Mouse (Mus musculus): ENCODE measurements around the gene Ctsd. TPM values are rescaled to one million over a fixed set of nuclear protein-coding genes. Genes with fewer than 3 reads are reported as not detected.

The Ctsd gene
- polyA plus RNA-seq, 1 experiment from 2014 or later, result 316 TPM

DNA sequence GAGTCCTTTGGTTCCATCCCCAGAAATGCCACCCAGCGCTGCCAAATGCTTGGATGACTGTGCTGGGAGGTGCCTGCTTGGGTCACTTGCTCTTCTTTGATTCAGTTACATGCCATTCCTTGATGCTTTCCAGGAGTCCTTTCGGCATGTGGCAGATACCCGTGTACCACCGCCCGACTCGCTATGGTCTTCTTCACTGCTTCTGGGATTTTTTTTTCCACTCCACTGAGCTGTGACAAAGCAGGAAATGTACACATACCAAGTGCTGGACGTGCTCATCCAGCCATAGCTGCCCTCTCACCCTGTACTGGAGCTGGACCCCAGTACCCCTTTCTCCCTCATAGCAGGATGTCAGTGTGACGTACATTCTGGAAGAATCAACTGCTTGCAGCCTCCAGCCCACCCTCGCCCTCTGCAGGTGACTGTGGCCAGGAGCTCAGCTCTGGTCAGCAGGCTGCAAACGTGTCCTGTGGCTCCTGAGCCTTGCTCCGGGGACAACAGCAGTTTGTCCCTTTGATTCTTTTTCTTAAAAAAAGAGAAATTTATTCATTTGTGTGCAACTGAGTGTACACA lies 37.9 kb upstream of the Ctsd start:
- ATAC-seq (replicated peaks; ENCODE audit: low FRiP score) (no peak), DNase-seq (ENCODE audit: low spot score) (no peak)
- Histone ChIP-seq H3K4me2 (no peak overlapping the region), H3K27ac (ENCODE audit: low read depth, low read length) (no peak overlapping the region), H3K36me3 (ENCODE audit: control insufficient read depth, insufficient read depth, low read length) (no peaks in the 10 kb centered on the region), H3K4me3 (ENCODE audit: low read depth, low read length) (no peak overlapping the region), H3K9me3 (ENCODE audit: control insufficient read depth, low read length) (no peaks in the 10 kb centered on the region), H3K4me1 (replicated peaks; ENCODE audit: control insufficient read depth, insufficient read depth, low read length) (0 out of 2 replicates have a peak, but pooled peaks cover 4% of the 10 kb centered on the region), H3K9ac (ENCODE audit: low read depth, low read length) (no peak overlapping the region), H3K27me3 (replicated peaks; ENCODE audit: control insufficient read depth, insufficient read depth, low read length) (no peaks in the 10 kb centered on the region)
- 72% methylated on average over 11 of the region's 11 CpGs for WGBS

GRCm38 (mm10) chr7:142421826-142422225 lies 34.0 kb upstream of the Ctsd start:
- Histone ChIP-seq H3K9me3 (ENCODE audit: control insufficient read depth, low read length) (no peaks in the 10 kb centered on the region), H3K27ac (ENCODE audit: low read depth, low read length) (no peak overlapping the region), H3K36me3 (ENCODE audit: control insufficient read depth, insufficient read depth, low read length) (no peaks in the 10 kb centered on the region), H3K4me3 (ENCODE audit: low read depth, low read length) (no peak overlapping the region), H3K4me1 (replicated peaks; ENCODE audit: control insufficient read depth, insufficient read depth, low read length) (0 out of 2 replicates have a peak, but pooled peaks cover 7% of the 10 kb centered on the region), H3K4me2 (no peak overlapping the region), H3K27me3 (replicated peaks; ENCODE audit: control insufficient read depth, insufficient read depth, low read length) (no peaks in the 10 kb centered on the region), H3K9ac (ENCODE audit: low read depth, low read length) (no peak overlapping the region)
- no peak for DNase-seq (ENCODE audit: low spot score)
- no peak for ATAC-seq (replicated peaks; ENCODE audit: low FRiP score)
- 64% methylated on average over 2 of the region's 2 CpGs for WGBS

DNA sequence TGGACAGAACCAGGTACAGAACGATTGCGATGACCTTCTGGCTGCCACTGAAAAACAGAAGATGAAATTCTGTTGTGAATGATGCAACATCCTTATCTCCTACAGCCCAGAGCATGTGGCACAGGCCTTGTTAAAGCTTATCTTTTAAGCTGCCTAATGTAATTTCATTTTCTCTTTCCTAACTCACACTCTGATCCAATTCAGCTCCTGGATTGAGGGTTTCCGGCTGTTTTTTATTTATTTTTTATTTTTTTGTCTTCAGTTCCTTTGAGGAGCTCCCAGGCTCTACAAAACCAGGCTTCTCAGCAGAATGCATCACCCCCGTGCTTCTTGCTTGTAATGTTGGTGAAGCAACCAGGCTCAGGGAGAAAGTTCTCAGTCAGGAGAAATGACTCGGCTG lies 32.0 kb upstream of the Ctsd start:
- H3K4me2 ChIP-seq, result peak overlapping the region; percentile 33
- no peaks in the 10 kb centered on the region for H3K27me3 ChIP-seq (replicated peaks; ENCODE audit: control insufficient read depth, insufficient read depth, low read length)
- H3K9me3 ChIP-seq (ENCODE audit: control insufficient read depth, low read length), result no peaks in the 10 kb centered on the region
- 55% methylated on average over 5 of the region's 5 CpGs for WGBS
- 0 out of 2 replicates have a peak, but pooled peaks cover 7% of the 10 kb centered on the region for H3K4me1 ChIP-seq (replicated peaks; ENCODE audit: control insufficient read depth, insufficient read depth, low read length)
- H3K9ac ChIP-seq (ENCODE audit: low read depth, low read length), result peak overlapping the region; percentile 27; the same call in 1 of the 2 replicates
- ATAC-seq (replicated peaks; ENCODE audit: low FRiP score) (peak; percentile 84), DNase-seq (ENCODE audit: low spot score) (no peak)
- H3K4me3 ChIP-seq (ENCODE audit: low read depth, low read length), result no peak overlapping the region
- H3K36me3 ChIP-seq (ENCODE audit: control insufficient read depth, insufficient read depth, low read length), result no peaks in the 10 kb centered on the region
- peak overlapping the region; percentile 80 for H3K27ac ChIP-seq (ENCODE audit: low read depth, low read length)

- H3K9me3 ChIP-seq (ENCODE audit: control insufficient read depth, low read length), result no peaks in the 10 kb centered on the region
- H3K4me1 ChIP-seq (replicated peaks; ENCODE audit: control insufficient read depth, insufficient read depth, low read length), result 0 out of 2 replicates have a peak, but pooled peaks cover 7% of the 10 kb centered on the region
- H3K27ac ChIP-seq (ENCODE audit: low read depth, low read length), result no peak overlapping the region
- no peaks in the 10 kb centered on the region for H3K27me3 ChIP-seq (replicated peaks; ENCODE audit: control insufficient read depth, insufficient read depth, low read length)
- H3K4me2 ChIP-seq, result no peak overlapping the region
- H3K4me3 ChIP-seq (ENCODE audit: low read depth, low read length), result no peak overlapping the region
- H3K36me3 ChIP-seq (ENCODE audit: control insufficient read depth, insufficient read depth, low read length), result no peaks in the 10 kb centered on the region
- no peak for DNase-seq (ENCODE audit: low spot score)
- ATAC-seq (replicated peaks; ENCODE audit: low FRiP score), result no peak
- 91% methylated on average over 8 of the region's 8 CpGs for WGBS
- no peak overlapping the region for H3K9ac ChIP-seq (ENCODE audit: low read depth, low read length)
Measured at GRCm38 (mm10) chr7:142418679-142419078, 30.8 kb upstream of the Ctsd start.

DNA sequence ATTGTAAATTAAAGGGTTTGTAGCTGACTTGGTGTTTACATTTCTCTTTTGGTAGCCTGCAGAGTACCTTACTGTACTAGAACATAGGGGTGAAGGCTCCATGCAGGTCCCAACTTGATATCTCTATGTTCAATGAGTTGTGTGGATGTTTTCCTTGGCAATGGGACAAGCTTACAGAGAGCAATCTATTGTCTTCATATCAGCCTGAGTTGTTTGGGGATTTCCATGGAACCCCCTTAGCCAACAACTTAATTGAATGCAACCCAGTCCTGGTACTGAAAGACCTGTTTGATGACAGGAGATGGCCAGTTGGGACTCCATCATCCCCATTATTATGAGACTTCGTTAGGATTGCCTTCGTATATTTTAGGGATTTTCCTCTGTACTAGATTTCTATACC lies 30.2 kb upstream of the Ctsd start:
- ATAC-seq (replicated peaks; ENCODE audit: low FRiP score) (no peak), DNase-seq (ENCODE audit: low spot score) (no peak)
- peaks cover 7% of the 10 kb centered on the region; the same call in 1 of the 2 replicates for H3K4me1 ChIP-seq (replicated peaks; ENCODE audit: control insufficient read depth, insufficient read depth, low read length)
- H3K27ac ChIP-seq (ENCODE audit: low read depth, low read length), result no peak overlapping the region
- H3K4me2 ChIP-seq, result no peak overlapping the region
- H3K9ac ChIP-seq (ENCODE audit: low read depth, low read length), result no peak overlapping the region
- H3K4me3 ChIP-seq (ENCODE audit: low read depth, low read length), result no peak overlapping the region
- no peaks in the 10 kb centered on the region for H3K27me3 ChIP-seq (replicated peaks; ENCODE audit: control insufficient read depth, insufficient read depth, low read length)
- H3K9me3 ChIP-seq (ENCODE audit: control insufficient read depth, low read length), result no peaks in the 10 kb centered on the region
- WGBS, result 92% methylated on average over 2 of the region's 2 CpGs
- no peaks in the 10 kb centered on the region for H3K36me3 ChIP-seq (ENCODE audit: control insufficient read depth, insufficient read depth, low read length)

GRCm38 (mm10) chr7:142416225-142416624 lies 28.4 kb upstream of the Ctsd start:
- WGBS, result 72% methylated on average over 3 of the region's 3 CpGs
- ATAC-seq (replicated peaks; ENCODE audit: low FRiP score), result no peak

GRCm38 (mm10) chr7:142415314-142415713 lies 27.5 kb upstream of the Ctsd start:
- Histone ChIP-seq H3K4me2 (no peak overlapping the region), H3K27me3 (replicated peaks; ENCODE audit: control insufficient read depth, insufficient read depth, low read length) (no peaks in the 10 kb centered on the region), H3K27ac (ENCODE audit: low read depth, low read length) (no peak overlapping the region), H3K4me1 (replicated peaks; ENCODE audit: control insufficient read depth, insufficient read depth, low read length) (peaks cover 2% of the 10 kb centered on the region; the same call in 1 of the 2 replicates), H3K9me3 (ENCODE audit: control insufficient read depth, low read length) (no peaks in the 10 kb centered on the region), H3K9ac (ENCODE audit: low read depth, low read length) (no peak overlapping the region), H3K36me3 (ENCODE audit: control insufficient read depth, insufficient read depth, low read length) (no peaks in the 10 kb centered on the region), H3K4me3 (ENCODE audit: low read depth, low read length) (no peak overlapping the region)
- DNase-seq (ENCODE audit: low spot score) (no peak), ATAC-seq (replicated peaks; ENCODE audit: low FRiP score) (no peak)
- WGBS, result 59% methylated on average over 4 of the region's 4 CpGs

More at GRCm38 (mm10) chr7:142416225-142416624, 28.4 kb upstream of the Ctsd start:
- Histone ChIP-seq H3K4me1 (replicated peaks; ENCODE audit: control insufficient read depth, insufficient read depth, low read length) (peaks cover 2% of the 10 kb centered on the region; the same call in 1 of the 2 replicates), H3K36me3 (ENCODE audit: control insufficient read depth, insufficient read depth, low read length) (no peaks in the 10 kb centered on the region), H3K9me3 (ENCODE audit: control insufficient read depth, low read length) (no peaks in the 10 kb centered on the region), H3K27ac (ENCODE audit: low read depth, low read length) (no peak overlapping the region), H3K4me3 (ENCODE audit: low read depth, low read length) (no peak overlapping the region), H3K27me3 (replicated peaks; ENCODE audit: control insufficient read depth, insufficient read depth, low read length) (no peaks in the 10 kb centered on the region), H3K9ac (ENCODE audit: low read depth, low read length) (no peak overlapping the region), H3K4me2 (no peak overlapping the region)
- no peak for DNase-seq (ENCODE audit: low spot score)

DNA sequence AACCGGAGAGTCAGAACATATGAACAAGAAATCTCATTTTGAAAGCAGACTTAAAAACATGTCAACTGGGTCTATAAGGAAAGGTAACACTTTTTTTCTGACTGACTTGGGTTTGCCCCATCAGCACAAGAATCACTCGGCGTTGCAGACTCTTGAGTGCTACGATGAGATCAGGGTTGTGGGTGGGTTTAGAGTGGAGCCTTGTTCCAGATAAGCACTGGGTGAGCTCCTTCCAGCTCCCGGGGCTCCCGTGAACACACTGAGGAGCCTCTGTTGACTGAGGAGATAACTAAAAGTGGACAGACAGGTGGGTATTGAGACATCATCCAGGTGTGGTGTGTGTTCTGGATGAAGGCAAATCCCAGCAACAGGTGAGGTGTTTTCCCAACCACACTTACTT lies 25.4 kb upstream of the Ctsd start:
- Histone ChIP-seq H3K4me1 (replicated peaks; ENCODE audit: control insufficient read depth, insufficient read depth, low read length) (no peaks in the 10 kb centered on the region; the same call in 1 of the 2 replicates), H3K4me2 (no peak overlapping the region), H3K4me3 (ENCODE audit: low read depth, low read length) (no peak overlapping the region), H3K36me3 (ENCODE audit: control insufficient read depth, insufficient read depth, low read length) (no peaks in the 10 kb centered on the region), H3K9me3 (ENCODE audit: control insufficient read depth, low read length) (no peaks in the 10 kb centered on the region), H3K9ac (ENCODE audit: low read depth, low read length) (no peak overlapping the region), H3K27ac (ENCODE audit: low read depth, low read length) (no peak overlapping the region), H3K27me3 (replicated peaks; ENCODE audit: control insufficient read depth, insufficient read depth, low read length) (no peaks in the 10 kb centered on the region)
- no peak for DNase-seq (ENCODE audit: low spot score)
- WGBS, result 56% methylated on average over 6 of the region's 6 CpGs
- peak; percentile 70; the same call in 1 of the 2 replicates for ATAC-seq (replicated peaks; ENCODE audit: low FRiP score)

DNA sequence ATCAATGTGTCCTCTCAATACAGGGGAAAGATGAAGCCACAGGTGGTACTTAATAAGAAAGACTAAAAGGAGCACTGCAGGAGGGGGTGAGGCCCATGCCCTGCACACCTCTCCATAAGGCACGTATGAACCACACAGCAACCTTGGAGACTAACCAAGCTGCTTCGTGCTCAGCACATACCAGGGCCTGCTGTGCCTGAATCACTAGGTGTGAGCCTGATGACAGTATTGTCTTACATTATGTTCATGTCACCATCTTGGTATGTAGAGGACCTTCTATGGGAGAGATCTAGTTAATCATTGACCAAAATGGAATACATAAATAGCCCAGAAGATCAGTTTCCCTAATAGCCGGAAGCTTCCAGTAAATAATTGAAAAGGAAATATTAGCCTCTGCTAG lies 21.8 kb upstream of the Ctsd start:
- Histone ChIP-seq H3K27me3 (replicated peaks; ENCODE audit: control insufficient read depth, insufficient read depth, low read length) (no peaks in the 10 kb centered on the region), H3K27ac (ENCODE audit: low read depth, low read length) (no peak overlapping the region), H3K4me2 (no peak overlapping the region), H3K9ac (ENCODE audit: low read depth, low read length) (no peak overlapping the region), H3K4me3 (ENCODE audit: low read depth, low read length) (no peak overlapping the region), H3K9me3 (ENCODE audit: control insufficient read depth, low read length) (no peaks in the 10 kb centered on the region), H3K4me1 (replicated peaks; ENCODE audit: control insufficient read depth, insufficient read depth, low read length) (no peaks in the 10 kb centered on the region; the same call in 1 of the 2 replicates), H3K36me3 (ENCODE audit: control insufficient read depth, insufficient read depth, low read length) (no peaks in the 10 kb centered on the region)
- no peak for DNase-seq (ENCODE audit: low spot score)
- 83% methylated on average over 3 of the region's 3 CpGs for WGBS
- no peak for ATAC-seq (replicated peaks; ENCODE audit: low FRiP score)

All from liver, embryonic 11.5 days (tissue).